Mouse (Mus musculus) cortical plate, adult 2 months (tissue): ENCODE data around the gene Fcrlb. TPM values are rescaled to one million over a fixed set of nuclear protein-coding genes. Genes with fewer than 3 reads are reported as not detected.
A peak's percentile ranks its signal among the peaks of the same experiment; 100 is the strongest.

Experiments
- H3K27ac ChIP-seq: fragments of 200-500 bp; 2 replicates; pipeline ENCODE4 v1.5.1; 2012; ENCODE audit warnings: low read length, control low read depth, inconsistent platforms; ENCODE audit not compliant: insufficient read depth
- H3K4me1 ChIP-seq: fragments of 200-500 bp; 2 replicates; pipeline ENCODE4 v1.6.1; 2011; ENCODE audit warnings: low read length; ENCODE audit not compliant: control insufficient read depth, insufficient read depth
- H3K4me3 ChIP-seq: fragments of 200-500 bp; 2 replicates; pipeline ENCODE4 v1.5.1; 2011; ENCODE audit warnings: mild to moderate bottlenecking, low read length, control low read depth; ENCODE audit not compliant: insufficient read depth
- CTCF ChIP-seq: fragments of 200-500 bp; IDR thresholded peaks from 2 replicates; pipeline ENCODE4 v1.5.1; 2011; ENCODE audit warnings: mild to moderate bottlenecking, control low read depth, low read length; ENCODE audit not compliant: insufficient read depth; ENCODE audit errors: extremely low read depth
- POLR2A ChIP-seq: fragments of 200-500 bp; IDR thresholded peaks from 2 replicates; pipeline ENCODE4 v1.6.1; 2011; ENCODE audit warnings: mild to moderate bottlenecking, low read length, control low read depth; ENCODE audit not compliant: insufficient read depth; ENCODE audit errors: extremely low read depth
- polyA plus RNA-seq: library from polyadenylated mRNA; depleted of rRNA; stranded (reverse); fragments of >200 nt; gene quantifications from 2 replicates; pipeline ENCODE4 v1.2.3, GENCODE M21; 2012; rRNA removed

Fcrlb gene
- polyA plus RNA-seq, 1 experiment = 1.0 TPM

DNA sequence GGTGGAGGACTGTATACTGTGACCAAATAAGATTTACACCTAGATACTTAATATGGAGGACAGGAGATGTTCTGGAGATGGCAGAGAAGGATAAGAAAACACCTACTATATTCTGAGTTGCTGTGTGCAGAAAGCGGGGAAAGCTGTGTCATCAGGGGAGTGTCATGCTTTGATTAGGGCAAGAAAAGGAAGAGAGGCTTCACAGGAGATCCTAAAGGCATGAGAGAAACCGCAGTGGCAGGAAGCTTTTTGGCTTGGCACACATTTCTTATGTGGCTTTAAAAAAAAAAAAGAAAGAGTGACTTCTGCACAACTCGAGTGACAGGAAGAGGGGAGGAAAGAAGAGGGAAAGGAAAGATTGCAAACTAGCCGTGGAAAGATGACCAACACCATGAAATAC is 49.7 kb downstream of the Fcrlb start:
- TF ChIP-seq CTCF = no peak
- no peak for TF ChIP-seq POLR2A

GRCm38 (mm10) chr1:170862435-170862717 is 50.4 kb downstream of the Fcrlb start:
- H3K4me3 ChIP-seq = no peak overlapping the region
- H3K27ac ChIP-seq = no peak overlapping the region
- TF ChIP-seq CTCF = no peak
- no peak for TF ChIP-seq POLR2A
- no peaks in the 10 kb centered on the region; the same call in 1 of the 2 replicates for H3K4me1 ChIP-seq

More for the DNA sequence above, 49.7 kb downstream of the Fcrlb start:
- Histone ChIP-seq H3K4me3 (no peak overlapping the region), H3K27ac (no peak overlapping the region), H3K4me1 (no peaks in the 10 kb centered on the region; the same call in 1 of the 2 replicates)

GRCm38 (mm10) chr1:170861671-170862434 is 50.9 kb downstream of the Fcrlb start:
- Histone ChIP-seq H3K4me1 (no peaks in the 10 kb centered on the region; the same call in 1 of the 2 replicates), H3K4me3 (no peak overlapping the region), H3K27ac (no peak overlapping the region)
- TF ChIP-seq POLR2A (no peak), CTCF (no peak)

DNA sequence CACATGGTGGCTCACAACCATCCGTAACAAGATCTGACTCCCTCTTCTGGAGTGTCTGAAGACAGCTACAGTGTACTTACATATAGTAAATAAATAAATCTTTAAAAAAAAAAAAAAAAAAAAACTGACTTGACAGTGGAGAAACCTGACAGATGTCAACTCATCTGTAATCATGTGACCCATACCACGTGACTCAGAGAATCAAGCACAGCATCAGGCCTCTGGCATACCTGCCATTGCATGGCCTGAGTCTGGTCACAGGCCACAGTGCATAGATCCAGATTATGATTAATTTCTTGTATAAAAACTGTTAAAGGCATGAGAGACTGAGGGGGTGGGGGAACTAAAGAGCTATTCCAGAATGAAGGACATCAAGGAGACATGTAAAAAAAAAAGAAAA is 53.9 kb downstream of the Fcrlb start:
- Histone ChIP-seq H3K4me1 (peaks cover 7% of the 10 kb centered on the region; the same call in 1 of the 2 replicates), H3K27ac (no peak overlapping the region), H3K4me3 (no peak overlapping the region)
- TF ChIP-seq CTCF (no peak), POLR2A (no peak)

GRCm38 (mm10) chr1:170857369-170857768 is 55.4 kb downstream of the Fcrlb start:
- TF ChIP-seq POLR2A (peak; percentile 45; the same call in 1 of the 2 replicates), CTCF (no peak)
- H3K27ac ChIP-seq = no peak overlapping the region
- H3K4me1 ChIP-seq = peaks cover 7% of the 10 kb centered on the region; the same call in 1 of the 2 replicates
- no peak overlapping the region for H3K4me3 ChIP-seq

Other genes starting within 250 kb of the Fcrlb start
- gene Atf6, start 45.2 kb downstream of the Fcrlb start, polyA plus RNA-seq = 25.9 and 27.7 TPM in 2 replicates
- gene Gm26620, start 27.9 kb downstream of the Fcrlb start, polyA plus RNA-seq = 0.81 and 0.83 TPM in 2 replicates
- 32.0 and 32.5 TPM in 2 replicates for gene Dusp12, start 27.4 kb downstream of the Fcrlb start, polyA plus RNA-seq
- 0.08 TPM in 1 of 2 replicates, not detected in the other for gene Fcrla, start 14.6 kb upstream of the Fcrlb start, polyA plus RNA-seq
- 6.1 and 6.4 TPM in 2 replicates for gene Fcgr2b, start 63.6 kb upstream of the Fcrlb start, polyA plus RNA-seq
- 0.31 and 0.57 TPM in 2 replicates for gene Fcgr4, start 106.0 kb upstream of the Fcrlb start, polyA plus RNA-seq
- gene Fcgr3, start 152.0 kb upstream of the Fcrlb start, polyA plus RNA-seq = 20.6 and 21.1 TPM in 2 replicates
- 2.7 and 4.5 TPM in 2 replicates for gene Cfap126, start 201.0 kb upstream of the Fcrlb start, polyA plus RNA-seq
- 219 and 242 TPM in 2 replicates for gene Sdhc, start 237.7 kb upstream of the Fcrlb start, polyA plus RNA-seq
- gene Mpz, start 237.8 kb upstream of the Fcrlb start, polyA plus RNA-seq = 0.13 and 0.19 TPM in 2 replicates